Mouse (Mus musculus) left cerebral cortex, adult 2 months (tissue): ENCODE measurements around the gene Gm21915. TPM values are rescaled to one million over a fixed set of nuclear protein-coding genes. Genes with fewer than 3 reads are reported as not detected.
A peak's percentile ranks its signal among the peaks of the same experiment; 100 is the strongest.

ENCODE experiments used
- DNase-seq, 2 experiments: peaks; one replicate each; pipeline ENCODE4 v3.0.0; 2021 to 2022; ENCODE audit warnings: low spot score in 2 of 2, mixed read lengths in 1 of 2; ENCODE audit errors: extremely low spot score in 1 of 2
- H3K27ac ChIP-seq: fragments of 200-600 bp; 2 replicates; pipeline ENCODE4 v1.8.1; 2022
- H3K4me3 ChIP-seq: fragments of 200-600 bp; 2 replicates; pipeline ENCODE4 v1.8.1; 2022
- CTCF ChIP-seq: fragments of 200-600 bp; IDR thresholded peaks from 2 replicates; pipeline ENCODE4 v1.8.1; 2022; ENCODE audit warnings: antibody characterized with exemption, mild to moderate bottlenecking, moderate library complexity
- intact Hi-C: fragments of 180-260 bp; cut with DNase I; formaldehyde crosslinking; loops from one replicate; pipeline ENCODE4 v1.15.1; 2025
- long read RNA-seq, 2 experiments: library from polyadenylated mRNA; stranded (forward); transcript quantifications; one replicate each; pipeline ENCODE4 v2.0.0; 2021; ENCODE audit warnings: borderline mapping rate in 2 of 2
- total RNA-seq, 2 experiments: library from RNA; stranded (reverse); gene quantifications; 2 replicates each; pipeline ENCODE4 v1.2.3; 2021

Gene Gm21915
- not detected for total RNA-seq
- long read RNA-seq, experiment 1 = 0 reads
- long read RNA-seq, experiment 2 = 0 reads

- DNase-seq = no peak
- Histone ChIP-seq H3K27ac (no peak within 1 kb of the TSS), H3K4me3 (no peak within 1 kb of the TSS)
- intact Hi-C loops = no loop called here
- no peak for TF ChIP-seq CTCF
These were observed at the start of gene Gm21915 for GRCm38 (mm10) chr9:40670313-40670712. TSS of gene Gm21915 (plus strand) at chr9:40670613.

DNA sequence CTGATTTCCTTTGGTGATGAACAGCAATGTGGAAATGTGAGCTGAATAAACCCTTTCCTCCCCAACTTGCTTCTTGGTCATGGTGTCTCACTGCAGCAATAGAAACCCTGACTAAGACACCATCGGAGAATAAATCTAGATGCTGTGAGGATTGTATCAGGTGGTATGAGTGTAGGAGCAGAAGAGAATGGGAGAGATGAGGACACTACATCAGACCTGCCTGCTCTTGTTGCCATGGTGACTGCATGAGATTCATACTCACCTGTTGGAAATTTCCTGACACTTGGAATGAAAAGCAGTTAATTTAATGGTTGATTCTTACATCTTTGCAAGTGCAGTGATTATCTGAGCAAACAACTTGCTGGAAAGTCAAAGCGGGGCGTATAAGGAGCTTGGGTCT lies 48.1 kb upstream of the Gm21915 start:
- intact Hi-C loops = no loop called here
- TF ChIP-seq CTCF = no peak
- Histone ChIP-seq H3K4me3 (no peak overlapping the region), H3K27ac (no peak overlapping the region)
- DNase-seq = no peak

DNA sequence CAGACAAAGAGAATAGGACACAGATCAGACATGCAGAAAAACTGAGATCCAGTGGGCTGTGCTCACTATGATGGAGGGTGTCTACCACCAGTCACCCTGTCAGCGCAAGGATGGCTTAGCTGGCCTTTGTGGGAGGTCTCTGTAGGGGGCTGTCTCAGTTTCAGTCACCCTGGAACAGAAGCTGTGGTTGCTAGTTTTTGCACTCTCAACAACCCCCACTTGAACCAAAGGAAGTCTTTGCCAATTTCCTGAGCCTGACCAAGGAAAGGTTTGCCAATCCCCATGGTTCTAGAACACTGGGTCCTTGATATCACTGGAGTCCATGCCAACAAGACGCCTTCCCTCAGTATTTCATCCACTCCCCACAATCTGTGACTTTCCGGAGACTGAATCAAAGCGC lies 47.6 kb upstream of the Gm21915 start:
- intact Hi-C loops = no loop called here
- H3K27ac ChIP-seq = no peak overlapping the region
- TF ChIP-seq CTCF = no peak
- no peak for DNase-seq
- H3K4me3 ChIP-seq = no peak overlapping the region

DNA sequence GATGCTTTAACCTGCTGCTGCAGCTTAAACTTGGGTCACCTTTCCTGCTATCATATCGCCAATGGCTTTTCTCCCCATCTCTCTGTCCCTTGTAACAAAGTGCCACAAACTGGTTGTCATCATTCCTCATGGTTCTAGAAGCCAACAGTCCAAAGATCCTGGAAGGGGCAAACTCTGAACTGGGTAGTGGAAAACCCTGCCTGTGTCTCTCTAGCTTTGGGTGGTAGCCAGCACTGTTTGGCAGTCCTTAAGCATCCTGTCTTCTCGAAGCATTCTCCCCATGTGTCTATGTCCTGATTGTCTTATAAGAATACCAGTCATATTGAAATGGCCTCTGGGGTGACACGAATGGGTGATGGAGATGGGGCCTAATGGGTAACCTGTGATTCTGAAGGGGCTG lies 45.1 kb upstream of the Gm21915 start:
- intact Hi-C loops = no loop called here
- DNase-seq = no peak
- Histone ChIP-seq H3K27ac (no peak overlapping the region), H3K4me3 (no peak overlapping the region)
- TF ChIP-seq CTCF = no peak

- no peak for DNase-seq
- intact Hi-C loops = no loop called here
- H3K27ac ChIP-seq = no peak overlapping the region
- no peak overlapping the region for H3K4me3 ChIP-seq
- no peak for TF ChIP-seq CTCF
These were observed 43.8 kb upstream of the Gm21915 start for GRCm38 (mm10) chr9:40626566-40626965.

- intact Hi-C loops = no loop called here
- TF ChIP-seq CTCF = no peak
- Histone ChIP-seq H3K4me3 (no peak overlapping the region), H3K27ac (no peak overlapping the region)
- DNase-seq = no peak
These were observed 43.2 kb upstream of the Gm21915 start for GRCm38 (mm10) chr9:40627146-40627713.

DNA sequence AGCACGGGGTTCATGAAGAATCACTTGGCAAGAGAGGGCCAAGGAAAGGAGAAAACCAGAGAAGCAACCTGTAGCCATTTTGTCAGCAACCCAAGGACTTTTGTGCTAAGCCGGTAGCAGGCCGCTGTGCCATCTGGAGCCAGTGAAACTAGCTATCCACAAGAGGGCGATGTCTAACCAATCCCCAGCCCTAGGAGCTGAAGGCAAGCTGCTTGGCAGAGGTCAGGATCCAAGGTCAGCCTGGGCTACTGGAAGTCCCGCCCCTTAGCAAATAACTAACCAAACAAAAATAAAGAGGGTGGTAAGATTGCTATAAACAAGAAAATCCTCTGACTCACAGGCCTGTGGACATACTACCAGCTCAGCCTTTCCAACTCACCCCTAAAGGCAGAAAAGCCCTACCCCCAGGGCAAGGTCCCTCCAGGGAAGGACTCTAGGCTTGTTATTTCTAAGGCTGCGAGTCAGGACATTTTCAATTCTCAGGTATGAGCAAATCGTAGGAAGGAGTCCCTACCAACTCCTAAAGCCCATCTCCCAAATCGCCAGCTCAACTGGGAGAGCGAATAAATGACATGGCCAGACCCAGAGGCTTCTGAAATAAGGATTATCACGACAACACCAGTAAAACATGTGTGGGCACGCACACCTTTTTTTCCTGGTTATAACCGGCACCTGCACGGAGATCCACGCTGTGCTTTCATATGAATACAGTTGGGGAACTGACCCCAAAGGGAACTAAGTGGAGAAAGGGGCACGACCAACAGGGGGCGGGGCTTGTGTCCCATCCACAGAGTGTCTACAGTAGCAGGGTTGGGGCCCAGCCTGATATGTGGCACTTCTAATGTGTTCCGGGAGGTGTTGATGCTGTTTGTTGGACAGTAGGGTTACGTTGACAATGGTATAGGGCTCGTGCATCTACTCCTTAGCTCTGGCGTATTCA lies 42.0 kb upstream of the Gm21915 start:
- peak; percentile 52 to 53 for DNase-seq
- Histone ChIP-seq H3K4me3 (no peak overlapping the region), H3K27ac (no peak overlapping the region)
- peak; percentile 72 for TF ChIP-seq CTCF
- intact Hi-C loops = no loop called here

GRCm38 (mm10) chr9:40629441-40629840 lies 41.0 kb upstream of the Gm21915 start:
- Histone ChIP-seq H3K27ac (peak overlapping the region; percentile 56; the same call in 1 of the 2 replicates), H3K4me3 (no peak overlapping the region)
- DNase-seq = no peak
- intact Hi-C loops = no loop called here
- TF ChIP-seq CTCF = no peak

DNA sequence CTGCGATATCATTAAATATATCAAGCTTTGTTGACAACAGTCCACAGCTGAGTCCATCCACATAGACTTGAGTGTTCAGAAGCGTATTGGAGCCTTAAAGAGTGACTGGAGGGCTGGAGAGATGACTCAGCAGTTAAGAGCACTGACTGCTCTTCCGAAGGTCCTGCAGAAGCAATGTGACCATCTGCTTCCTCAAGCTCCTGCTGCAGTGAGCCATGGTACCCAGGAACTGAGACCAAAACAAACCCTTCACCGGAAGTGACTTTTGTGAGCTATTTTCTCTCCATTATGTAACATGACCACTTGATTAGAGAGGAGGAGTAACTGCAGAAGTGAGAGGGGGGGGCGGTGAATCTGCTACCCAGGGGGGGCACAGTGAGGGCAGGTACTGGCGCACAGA lies 39.3 kb upstream of the Gm21915 start:
- intact Hi-C loops = no loop called here
- Histone ChIP-seq H3K4me3 (no peak overlapping the region), H3K27ac (peak overlapping the region; percentile 66; the same call in 1 of the 2 replicates)
- no peak for DNase-seq
- no peak for TF ChIP-seq CTCF

- intact Hi-C loops = no loop called here
- DNase-seq = no peak
- TF ChIP-seq CTCF = no peak
- H3K4me3 ChIP-seq = no peak overlapping the region
- H3K27ac ChIP-seq = peak overlapping the region; percentile 66; the same call in 1 of the 2 replicates
These were observed 38.9 kb upstream of the Gm21915 start for GRCm38 (mm10) chr9:40631505-40631904.

GRCm38 (mm10) chr9:40636054-40636453 lies 34.4 kb upstream of the Gm21915 start:
- H3K27ac ChIP-seq = no peak overlapping the region
- intact Hi-C loops = loop anchor here (1.0 to 2.0 kb wide), 2 partner anchors 51 to 114 kb away; no protein-coding TSS in a partner anchor
- peak; percentile 55 to 72 for DNase-seq
- no peak overlapping the region for H3K4me3 ChIP-seq
- TF ChIP-seq CTCF = peak; percentile 96

GRCm38 (mm10) chr9:40637705-40638393 lies 32.6 kb upstream of the Gm21915 start:
- no peak for DNase-seq
- peak overlapping the region; percentile 50 for H3K4me3 ChIP-seq
- peak overlapping the region; percentile 69; the same call in 1 of the 2 replicates for H3K27ac ChIP-seq
- no peak for TF ChIP-seq CTCF
- intact Hi-C loops = loop anchor here (2.0 kb wide), 1 partner anchor 49 kb away; no protein-coding TSS in a partner anchor
